Mouse (Mus musculus) layer of hippocampus, adult 8-10 months (tissue): ENCODE measurements around the gene Acadvl. TPM values are rescaled to one million over a fixed set of nuclear protein-coding genes. Genes with fewer than 3 reads are reported as not detected.
A peak's percentile ranks its signal among the peaks of the same experiment; 100 is the strongest.
"Not testable (repeated sequence)": the region's sequence is repeated elsewhere in the genome, so short reads cannot be mapped to it uniquely, and the experiment has no call there.

Source experiments
- DNase-seq, 2 experiments: peaks; one replicate each; pipeline ENCODE4 v3.0.0; 2022; ENCODE audit warnings: low spot score in 2 of 2
- total RNA-seq, 4 experiments: library from RNA; stranded (reverse); gene quantifications; 2 replicates each; pipeline ENCODE4 v1.2.4; 2022

Gene Acadvl
- total RNA-seq, 4 experiments from 2014 or later, result 60.3 to 69.1 (median 64.8) TPM

DNA sequence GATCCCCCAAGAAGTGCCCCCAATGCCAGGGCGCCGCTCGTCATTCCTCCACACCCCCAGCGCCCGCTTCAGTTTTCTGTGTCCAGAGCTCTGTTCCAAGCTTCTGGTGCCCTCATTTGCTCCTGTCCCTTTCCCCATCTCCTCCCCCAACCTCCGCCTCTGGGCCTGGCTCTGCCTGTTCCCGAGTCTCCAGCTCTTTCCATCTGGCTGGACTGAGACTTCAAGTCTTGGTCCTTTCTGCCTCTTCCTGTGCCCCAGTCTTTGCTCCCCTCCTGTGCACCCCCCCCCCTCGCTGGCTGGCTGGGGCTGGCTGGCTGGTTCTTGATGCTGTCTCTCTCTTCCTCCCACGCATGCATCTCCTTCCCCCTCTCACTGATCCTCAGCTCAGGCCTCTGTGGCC is 12.2 kb upstream of the Acadvl start:
- DNase-seq, result no peak

DNA sequence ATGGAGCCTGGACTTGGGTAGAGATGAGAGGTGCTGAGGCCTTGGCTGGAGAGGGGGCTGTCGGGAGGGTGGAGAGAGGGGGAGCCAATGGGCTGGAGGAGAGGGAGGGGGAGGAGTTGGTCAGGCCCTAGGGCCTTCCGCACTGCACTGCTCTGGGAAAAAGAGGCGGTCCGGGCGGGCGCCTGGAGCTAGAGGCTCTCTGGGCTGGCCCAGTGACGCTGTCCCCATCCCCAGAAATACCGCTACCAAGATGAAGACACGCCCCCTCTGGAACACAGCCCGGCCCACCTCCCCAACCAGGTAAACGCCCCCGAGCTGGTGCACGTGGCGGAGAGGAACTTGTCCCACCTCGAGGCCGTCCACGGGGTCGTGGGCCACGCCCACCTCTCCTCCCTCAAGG is 11.5 kb upstream of the Acadvl start:
- no peak for DNase-seq

DNA sequence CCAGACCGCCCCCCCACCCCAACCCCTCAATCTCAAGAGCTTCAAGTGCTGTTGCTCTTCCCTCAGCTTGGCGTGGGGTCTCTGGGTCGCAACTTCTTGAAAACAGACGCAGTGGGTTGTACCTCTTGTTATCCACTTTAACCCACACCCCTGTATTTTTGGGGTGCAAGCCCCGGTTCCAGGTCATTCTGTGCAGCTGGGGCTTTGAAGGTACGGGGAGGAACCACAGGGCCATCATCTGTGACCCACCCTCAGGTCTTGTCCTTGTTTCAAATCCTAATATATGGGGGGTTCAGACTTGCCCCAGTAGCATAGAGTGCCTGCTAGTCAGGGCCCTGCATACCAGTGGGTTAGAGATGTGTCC is 8.9 kb upstream of the Acadvl start:
- DNase-seq, result no peak

DNA sequence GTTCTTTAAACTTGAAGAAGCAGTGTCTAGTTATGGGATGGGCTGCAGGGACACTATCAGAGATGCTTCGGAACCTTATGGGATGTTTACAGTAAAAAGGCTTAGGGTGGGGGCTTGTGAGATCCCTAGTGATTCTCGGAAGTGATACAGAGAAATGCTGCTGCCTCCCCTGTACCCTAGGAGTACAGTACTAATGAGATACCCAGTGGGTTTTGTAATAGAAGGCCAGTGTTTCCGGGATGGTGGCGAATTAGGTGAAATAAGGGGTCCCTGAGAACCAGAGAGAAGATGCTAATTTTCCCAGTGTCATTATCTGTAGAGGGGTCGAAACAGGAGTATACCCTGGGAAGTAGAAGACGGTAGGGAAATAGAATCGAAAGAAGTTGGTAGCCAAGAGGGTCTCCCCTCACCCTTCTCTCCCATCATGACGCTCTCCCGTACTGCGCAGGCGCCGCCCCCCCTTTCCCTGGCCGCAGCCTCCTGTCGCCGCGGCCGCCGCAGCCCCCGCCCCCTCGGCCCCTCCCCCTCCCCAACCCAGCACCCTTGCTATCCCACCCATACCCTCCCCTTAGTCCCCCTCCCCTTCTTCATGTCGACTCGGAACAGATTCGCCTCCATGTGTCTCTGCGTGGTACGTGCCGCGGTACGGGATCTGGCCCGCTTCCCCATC is 8.4 kb upstream of the Acadvl start:
- DNase-seq, result no peak

DNA sequence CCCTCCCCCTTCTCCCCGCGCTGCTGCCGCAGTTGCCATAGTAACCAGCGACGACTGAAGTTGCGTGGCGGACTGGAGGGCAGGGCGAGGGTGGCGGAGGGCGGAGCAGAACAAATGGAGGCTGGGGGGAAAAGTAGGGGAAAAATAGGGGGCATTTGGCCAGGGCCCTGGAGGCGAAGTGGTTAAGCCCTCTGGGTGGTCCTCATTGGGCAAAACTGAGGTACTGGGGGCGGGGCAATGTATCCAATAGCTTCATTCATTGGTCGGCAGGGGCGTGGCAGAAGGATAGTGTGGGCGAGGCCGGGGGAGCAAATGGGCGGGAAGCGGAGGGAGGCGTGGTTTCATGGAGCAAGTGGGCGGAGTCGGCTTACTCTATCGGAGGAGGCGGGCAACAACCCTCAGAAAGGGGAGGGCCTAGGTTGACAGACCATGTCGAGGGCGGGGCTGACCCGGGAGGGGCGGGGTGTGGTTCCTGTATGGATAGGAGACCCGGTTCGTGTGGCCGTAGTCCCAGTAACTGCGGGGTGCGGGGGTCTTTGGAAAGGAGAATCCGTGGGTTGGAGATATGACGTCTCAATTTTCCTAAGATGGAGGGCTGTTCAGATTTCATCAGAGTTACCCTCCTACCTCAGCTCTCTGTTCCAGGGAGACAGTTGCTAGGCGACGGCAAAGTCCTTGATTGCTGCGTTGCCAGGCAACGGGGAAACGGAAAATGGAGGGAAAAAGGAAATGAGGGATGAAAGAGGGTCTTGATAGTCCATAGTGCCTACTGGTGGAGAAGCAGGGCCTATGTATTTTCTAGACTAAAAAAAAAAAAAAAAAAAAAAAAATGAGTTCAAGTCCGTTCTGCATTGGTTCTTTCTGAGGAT is 6.3 kb upstream of the Acadvl start:
- peak; percentile 98 for DNase-seq

DNA sequence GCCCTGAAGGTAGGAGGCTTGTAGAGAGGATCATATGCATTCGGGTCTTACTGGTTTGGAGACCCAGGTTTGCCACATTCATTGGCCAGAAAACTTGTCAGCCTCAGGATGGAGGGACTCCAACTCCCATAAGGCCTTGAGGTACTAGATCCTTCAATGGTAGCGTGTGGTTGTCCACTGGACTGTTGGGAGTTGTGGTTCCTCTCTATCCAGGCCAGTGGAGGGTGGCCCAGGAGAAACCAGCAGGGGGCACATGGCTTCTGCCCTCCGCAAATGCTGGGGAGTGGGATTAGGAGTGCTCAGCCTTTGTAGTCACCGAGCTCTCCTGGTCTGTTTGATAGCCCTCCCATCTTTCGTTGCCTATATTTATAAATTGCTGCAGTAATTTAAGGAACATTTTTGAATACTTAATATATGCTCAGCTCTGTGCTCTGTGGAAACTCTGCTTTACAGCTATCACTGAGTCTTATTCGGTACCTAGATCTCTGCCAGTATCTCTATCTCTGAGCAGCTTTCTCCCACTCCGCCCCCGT is 5.6 kb upstream of the Acadvl start:
- DNase-seq, result peak; percentile 73 to 84

DNA sequence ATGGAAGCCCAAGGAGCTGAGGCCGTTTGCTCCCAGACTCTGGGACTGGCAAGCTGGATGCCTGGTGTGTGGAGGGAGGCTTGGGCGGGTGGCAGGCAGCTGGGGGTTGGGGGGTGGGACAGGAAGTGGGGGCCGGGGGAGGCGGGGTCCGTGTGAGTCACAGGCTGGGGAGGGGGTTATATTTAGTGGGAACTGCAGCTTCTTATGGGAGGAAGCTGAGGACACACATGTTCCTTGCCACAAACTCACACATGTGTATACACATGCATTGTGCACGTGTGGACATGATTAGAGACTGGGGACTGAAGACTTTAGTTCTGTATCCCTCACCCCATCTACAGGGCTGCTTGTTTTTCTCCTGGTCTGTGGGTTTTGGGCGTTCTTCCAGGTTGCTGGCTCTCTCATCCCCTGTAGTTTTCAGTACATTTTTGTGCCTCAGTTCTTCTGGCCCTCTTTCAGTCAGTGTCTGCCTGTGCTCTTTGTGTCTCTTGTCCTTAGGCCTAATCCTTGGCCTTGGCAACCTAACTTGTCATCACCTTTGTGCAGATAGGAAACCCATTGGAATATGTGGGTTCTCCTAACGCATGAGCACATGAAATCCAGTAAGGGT is 4.9 kb upstream of the Acadvl start:
- DNase-seq, result no peak

DNA sequence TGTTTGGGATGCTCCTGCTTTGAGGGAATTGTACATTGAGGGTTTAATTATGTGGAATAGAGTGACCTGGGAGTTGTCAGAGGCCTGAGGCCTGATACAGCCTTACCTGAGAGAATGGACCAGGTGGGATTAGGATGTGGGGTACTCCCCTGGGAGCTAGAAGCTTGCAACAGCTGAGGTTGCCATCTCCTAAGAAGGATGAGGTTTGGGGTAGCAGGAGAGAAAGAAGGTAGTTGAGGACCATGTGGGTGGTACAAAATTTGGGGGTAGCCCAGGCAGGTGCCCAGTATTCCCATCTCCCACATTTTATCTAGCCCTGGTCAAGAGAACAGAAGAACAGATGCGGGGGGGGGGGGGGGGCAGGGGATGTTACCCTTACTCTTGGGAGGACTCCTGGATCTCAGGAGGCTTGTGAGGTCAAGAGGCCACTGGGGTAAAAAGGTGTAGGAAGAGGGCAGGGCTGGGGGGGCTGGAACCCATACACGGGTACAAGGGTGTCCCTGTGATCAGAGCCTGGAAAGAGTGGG is 4.3 kb upstream of the Acadvl start:
- no peak for DNase-seq

DNA sequence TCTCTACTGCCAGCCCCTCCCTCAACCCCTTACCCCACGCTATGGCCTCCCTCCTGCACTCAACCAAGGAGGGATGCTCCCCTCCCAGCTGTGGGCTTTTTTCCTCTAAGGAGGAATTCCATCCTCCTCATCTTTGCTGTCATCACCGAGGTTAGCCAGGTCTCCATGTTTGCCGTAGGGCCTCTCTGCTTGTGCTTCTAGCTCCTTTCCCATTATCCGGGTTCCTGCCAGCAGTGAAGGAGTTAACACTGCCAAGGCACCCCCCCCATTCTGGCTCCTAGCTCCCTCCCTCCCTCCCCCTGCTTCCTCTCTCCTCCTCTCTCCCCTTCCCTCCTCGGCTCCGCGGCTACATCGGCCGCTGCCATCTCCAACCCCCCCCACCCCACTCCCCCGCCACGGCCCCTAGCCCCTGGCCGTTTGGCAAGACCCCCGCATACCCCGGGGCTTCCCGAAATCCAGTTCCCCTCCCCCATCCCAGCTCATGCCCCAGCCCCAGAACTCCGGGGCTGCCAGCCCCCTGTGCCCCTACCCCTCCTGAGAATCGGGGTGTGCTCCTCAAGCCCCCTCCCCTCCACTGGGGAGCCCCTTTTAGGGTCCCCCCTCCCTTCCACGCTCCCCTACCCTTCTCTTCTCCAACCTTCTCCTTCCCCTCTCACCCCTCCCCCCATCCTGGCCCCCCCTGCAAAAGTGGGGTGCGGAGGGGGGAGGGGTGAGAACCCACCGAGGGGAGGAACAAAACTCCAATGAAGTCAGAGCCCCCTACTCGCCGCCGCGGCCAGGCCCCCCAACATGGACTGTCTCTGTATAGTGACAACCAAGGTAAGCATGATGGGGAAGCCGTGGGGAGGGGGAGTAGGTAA is 3.1 kb upstream of the Acadvl start:
- DNase-seq, result peak in 1 of 2 experiments; percentile 56

DNA sequence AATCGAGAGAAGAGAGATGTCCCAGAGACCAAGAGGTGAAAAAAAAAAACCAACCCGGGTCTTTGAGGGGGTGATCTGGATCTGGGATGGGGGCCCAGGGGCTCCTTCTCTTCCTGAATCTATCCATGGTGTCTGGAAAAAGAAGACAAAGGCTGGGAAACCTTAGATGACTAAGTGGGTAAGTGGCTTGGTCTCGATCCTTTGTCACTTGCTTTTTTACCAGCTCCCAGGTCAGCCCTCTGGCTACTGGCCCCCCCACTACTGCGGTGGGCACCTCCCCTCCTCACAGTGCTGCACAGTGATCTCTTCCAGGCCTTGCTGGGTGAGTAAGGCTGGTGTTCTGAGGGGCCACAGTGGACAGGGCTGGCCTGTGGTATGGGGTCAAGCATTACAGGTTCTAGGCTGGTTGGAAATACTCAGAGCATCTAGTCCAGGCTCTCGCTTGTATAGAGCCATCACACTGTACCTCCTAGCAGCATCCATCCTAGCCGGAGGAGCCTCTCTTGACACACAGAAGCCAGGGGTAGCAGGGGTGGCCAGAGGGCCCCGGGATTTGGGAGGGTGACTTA is 2.1 kb upstream of the Acadvl start:
- no peak for DNase-seq

DNA sequence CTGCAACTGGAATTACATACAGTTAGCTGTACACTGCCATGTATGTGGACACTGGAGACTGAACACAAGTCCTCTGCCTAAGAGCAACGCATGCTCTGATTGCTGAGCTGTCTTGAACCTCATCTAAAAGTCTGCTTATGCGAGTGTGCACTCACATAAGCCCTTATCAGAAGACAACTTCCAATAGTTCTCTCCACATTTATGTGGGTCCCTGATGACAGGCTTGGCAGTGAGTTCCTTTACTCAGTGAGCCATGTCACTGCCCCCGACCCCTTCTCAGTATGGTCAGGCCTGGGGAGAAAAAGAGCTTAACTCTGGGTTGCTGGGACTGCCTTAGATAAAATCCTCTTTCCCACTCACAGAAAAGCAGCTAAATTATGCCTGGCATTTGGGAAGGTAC is 1.5 kb upstream of the Acadvl start, which contains the start of gene Dlg4:
Dlg4 (plus strand) TSS at position 274 of the 400 bp plus-strand sequence.
- DNase-seq, result no peak

DNA sequence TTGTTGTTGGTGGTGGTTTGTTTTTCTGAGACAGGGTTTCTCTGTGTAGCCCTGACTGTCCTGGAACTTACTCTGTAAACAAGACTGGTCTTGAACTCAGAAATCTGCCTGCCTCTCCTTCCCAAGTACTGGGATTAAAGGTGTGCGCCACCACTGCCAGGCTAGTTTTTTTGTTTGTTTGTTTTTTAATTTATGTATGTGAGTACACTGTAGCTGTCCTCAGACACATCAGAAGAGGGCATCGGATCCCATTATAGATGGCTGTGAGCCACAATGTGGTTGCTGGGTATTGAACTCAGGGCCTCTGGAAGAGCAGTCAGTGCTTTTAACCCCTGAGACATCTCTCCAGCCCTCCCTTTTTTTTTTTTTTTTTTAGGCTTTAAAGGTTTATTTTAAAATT is 966 bp upstream of the Acadvl start:
- not testable (repeated sequence) for DNase-seq

DNA sequence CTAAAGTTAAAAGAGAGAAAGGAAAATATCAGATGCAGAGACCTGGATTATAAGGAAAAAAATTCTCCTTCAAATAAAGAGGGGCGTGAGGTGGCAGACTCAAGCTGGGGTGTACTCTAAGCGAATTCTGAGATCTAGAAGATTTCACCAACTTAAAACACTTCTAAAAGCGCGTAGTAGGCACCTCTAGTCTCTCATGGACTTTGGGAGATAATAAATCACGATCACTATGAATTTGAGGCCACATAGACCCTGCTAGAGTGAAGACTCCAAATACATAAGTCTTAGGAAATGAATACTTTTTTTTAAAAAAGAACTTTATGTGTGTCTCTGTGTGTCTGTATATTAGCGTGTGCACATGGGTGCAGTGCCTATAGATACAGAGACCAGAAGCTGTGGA is 466 bp upstream of the Acadvl start:
- DNase-seq, result no peak

DNA sequence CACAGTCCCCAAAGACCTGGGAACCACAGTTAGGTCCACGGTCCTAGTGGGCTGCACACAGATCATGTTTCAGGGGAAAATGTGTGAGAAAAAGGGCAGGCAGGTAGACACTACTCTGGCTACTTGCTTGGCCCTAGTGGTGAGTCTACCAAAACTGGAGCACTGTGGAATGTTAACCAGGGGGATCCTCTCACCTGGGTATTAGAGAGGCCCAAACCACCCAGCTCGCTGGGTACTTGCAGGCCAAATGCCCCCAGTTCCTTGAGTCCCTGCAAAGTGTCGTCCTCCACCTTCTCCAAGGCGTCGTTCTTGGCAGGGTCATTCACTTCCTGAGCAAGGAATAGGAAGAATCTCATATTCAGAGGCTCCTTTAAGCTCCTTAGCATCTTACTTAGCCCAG is 1.2 kb downstream of the Acadvl start:
- DNase-seq, result no peak

DNA sequence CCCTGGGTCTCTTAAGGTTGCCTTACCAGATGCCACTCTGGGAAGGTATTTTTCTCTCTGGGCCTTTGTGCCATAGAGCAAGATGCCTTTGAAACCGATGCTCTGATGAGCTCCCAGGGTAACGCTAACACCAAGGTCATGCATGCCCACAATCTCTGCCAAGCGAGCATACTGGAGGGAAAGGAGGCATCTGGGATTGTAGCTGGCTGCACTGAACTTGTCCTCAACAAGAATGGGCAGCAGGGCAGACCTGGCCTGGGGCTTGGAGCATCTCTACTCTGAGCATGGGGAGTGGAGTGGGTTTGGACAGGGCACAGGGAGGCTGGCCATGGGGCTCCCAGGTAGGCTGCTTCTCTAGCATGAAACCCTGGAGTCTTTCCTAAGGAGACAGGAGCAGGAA is 1.8 kb downstream of the Acadvl start:
- DNase-seq, result no peak

DNA sequence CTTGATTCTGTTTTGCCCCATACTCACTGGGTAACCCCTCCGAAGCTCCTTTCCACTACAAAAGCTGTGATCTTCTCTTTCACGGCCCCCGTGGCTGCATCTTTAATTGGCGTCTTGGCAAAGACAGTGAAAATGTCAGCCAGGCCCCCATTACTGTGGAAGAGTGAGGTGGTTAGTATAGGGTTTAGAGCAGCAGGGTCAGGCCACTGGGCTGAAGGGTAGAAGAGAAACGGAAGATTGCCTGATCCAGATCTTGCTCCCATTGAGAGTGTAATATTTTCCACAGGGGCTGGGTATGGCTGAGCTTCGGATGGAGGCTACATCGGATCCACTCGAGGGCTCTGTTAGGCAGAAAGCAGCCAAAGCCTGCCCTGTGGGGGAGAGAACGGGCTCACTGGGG is 2.3 kb downstream of the Acadvl start:
- DNase-seq, result no peak

DNA sequence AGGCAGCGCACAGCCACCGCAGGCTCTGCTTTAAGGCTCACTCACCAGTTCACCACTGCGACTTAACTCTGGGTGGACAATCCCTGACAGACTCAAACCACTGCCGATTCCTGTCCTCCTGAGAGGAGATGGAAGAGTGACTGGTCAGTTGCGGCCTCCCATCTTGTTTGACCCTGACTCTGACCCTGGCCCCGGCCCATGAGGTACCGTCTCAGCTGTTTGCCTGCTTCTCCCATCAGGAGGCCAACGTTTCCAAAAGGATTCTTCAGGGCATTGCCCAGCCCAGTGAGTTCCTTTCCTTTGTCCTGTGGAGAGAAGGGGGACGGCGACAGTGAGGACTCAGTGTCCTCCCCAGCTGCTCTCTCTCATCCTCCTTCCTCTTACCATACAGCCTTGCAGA is 4.2 kb downstream of the Acadvl start:
- no peak for DNase-seq

DNA sequence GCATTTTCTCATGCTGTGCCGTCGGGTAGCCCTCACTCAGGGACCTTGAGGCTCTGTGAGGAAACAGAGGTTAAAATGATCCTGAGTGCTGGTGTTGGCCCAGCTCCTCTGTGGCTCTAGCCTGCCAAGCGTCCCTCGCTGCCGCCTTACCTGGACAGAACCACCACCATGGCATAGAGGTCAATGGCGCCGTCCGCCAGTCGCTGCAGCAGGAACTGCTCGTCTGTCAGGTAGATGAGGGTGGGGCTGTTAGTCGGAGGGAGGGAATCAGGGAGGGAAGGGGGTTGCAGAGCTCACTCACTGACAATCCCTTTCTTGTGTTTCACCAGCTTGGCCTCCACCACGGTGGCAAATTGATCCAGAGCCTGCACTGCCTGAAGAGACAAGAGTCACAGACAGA is 4.7 kb downstream of the Acadvl start:
- no peak for DNase-seq

DNA sequence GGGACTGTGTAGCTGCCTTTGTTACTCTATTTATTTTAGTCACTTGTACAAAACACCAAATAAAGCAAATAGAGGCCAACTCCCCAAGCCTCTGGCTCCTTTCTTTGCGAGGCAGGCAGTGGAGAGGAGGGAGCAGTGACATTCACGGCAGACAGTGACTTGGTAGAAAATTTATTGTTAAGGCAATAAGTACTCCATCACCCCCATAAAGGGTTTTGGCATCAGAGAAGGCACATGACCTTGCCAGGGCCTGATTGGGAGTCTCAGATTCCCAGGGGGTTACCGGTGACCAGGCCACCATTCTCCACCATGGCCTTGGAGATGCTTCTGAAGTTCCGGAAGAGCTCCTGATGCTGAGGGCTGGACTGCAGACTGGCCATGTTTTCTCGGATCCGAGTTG is 5.2 kb downstream of the Acadvl start:
- no peak for DNase-seq

DNA sequence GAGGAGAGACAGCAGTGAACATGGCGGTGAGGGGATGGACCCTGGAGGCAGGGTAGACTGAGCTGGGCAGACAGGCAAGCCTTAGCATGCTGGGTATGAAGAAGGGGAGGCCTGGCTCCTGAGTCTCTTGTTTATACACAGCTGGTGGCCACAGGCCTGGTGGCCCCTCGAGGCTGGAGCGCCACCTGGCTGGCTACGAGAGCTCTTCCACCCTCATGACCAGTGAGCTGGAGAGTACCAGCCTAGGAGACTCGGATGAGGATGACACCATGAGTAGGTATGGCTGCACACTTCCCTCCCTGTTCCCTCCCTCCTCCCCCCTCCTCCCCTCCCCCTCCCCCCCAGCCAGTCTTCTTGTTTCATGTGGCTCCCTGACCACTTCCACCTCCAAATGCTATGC is 9.7 kb downstream of the Acadvl start:
- no peak for DNase-seq

DNA sequence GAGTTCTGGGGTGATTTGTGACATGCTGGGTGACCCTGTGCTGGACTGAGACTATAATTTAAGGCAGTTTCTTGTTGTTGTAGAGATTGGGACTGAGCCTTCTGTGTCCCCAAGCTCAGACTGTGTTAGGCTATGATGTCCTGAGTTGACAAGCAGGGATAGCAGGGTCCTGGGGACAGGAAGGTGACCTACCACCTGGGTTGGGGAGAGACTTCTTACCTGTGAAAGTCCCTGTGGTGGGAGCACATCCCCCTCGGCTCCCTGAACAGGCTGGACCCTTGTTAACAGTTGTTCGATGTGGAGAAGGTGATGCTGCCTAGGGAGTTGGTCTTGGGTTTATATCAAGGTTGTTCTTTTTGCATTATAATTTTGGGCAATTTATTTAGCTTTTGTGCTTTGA is 12.7 kb downstream of the Acadvl start:
- no peak for DNase-seq
